Mouse (Mus musculus) layer of hippocampus, postnatal 14 days (tissue): ENCODE data around the gene Plekhg4. TPM values are rescaled to one million over a fixed set of nuclear protein-coding genes. Genes with fewer than 3 reads are reported as not detected.

Source experiments
- DNase-seq, 2 experiments: peaks; one replicate each; pipeline ENCODE4 v3.0.0; 2021 to 2022; ENCODE audit warnings: low spot score in 2 of 2, mixed read lengths in 1 of 2
- total RNA-seq, 2 experiments: library from RNA; stranded (reverse); gene quantifications; 2 replicates each; pipeline ENCODE4 v1.2.3; 2021

The Plekhg4 gene
- total RNA-seq, 2 experiments from 2014 or later, result 0.81 to 1.2 TPM

- peak in 1 of 2 experiments; percentile 63 for DNase-seq
These were observed 24.7 kb downstream of the Plekhg4 start for GRCm38 (mm10) chr8:105397747-105398146.

GRCm38 (mm10) chr8:105400016-105400415 lies 26.9 kb downstream of the Plekhg4 start:
- DNase-seq, result no peak

- no peak for DNase-seq
These were observed 30.4 kb downstream of the Plekhg4 start for GRCm38 (mm10) chr8:105403467-105403866.

GRCm38 (mm10) chr8:105404496-105404895 lies 31.4 kb downstream of the Plekhg4 start:
- no peak for DNase-seq

- peak; percentile 21 to 25 for DNase-seq
These were observed 33.3 kb downstream of the Plekhg4 start for GRCm38 (mm10) chr8:105406416-105406815.

- no peak for DNase-seq
These were observed 35.3 kb downstream of the Plekhg4 start for GRCm38 (mm10) chr8:105408331-105408730.

GRCm38 (mm10) chr8:105409947-105410346 lies 36.9 kb downstream of the Plekhg4 start:
- DNase-seq, result no peak

- no peak for DNase-seq
These were observed 40.3 kb downstream of the Plekhg4 start, which contains the start of the genes Kctd19 and Lrrc36 for GRCm38 (mm10) chr8:105413391-105413790. Gene Kctd19, minus strand, starts transcription at chr8:105413502. Gene Lrrc36, plus strand, starts transcription at chr8:105413571.

GRCm38 (mm10) chr8:105418992-105419391 lies 45.9 kb downstream of the Plekhg4 start:
- DNase-seq, result no peak

GRCm38 (mm10) chr8:105419800-105420199 lies 46.7 kb downstream of the Plekhg4 start:
- DNase-seq, result no peak

GRCm38 (mm10) chr8:105422006-105422405 lies 48.9 kb downstream of the Plekhg4 start:
- DNase-seq, result no peak

GRCm38 (mm10) chr8:105426878-105427277 lies 53.8 kb downstream of the Plekhg4 start:
- DNase-seq, result no peak

GRCm38 (mm10) chr8:105431743-105432515 lies 58.9 kb downstream of the Plekhg4 start:
- DNase-seq, result no peak

Other genes with a start within 250 kb of the Plekhg4 start
- not detected for gene Ces4a, start 241.5 kb upstream of the Plekhg4 start, total RNA-seq
- gene Cbfb, start 202.6 kb upstream of the Plekhg4 start, total RNA-seq, result 10 to 100 TPM; 26.1 to 27.3 TPM
- 10 to 100 TPM; 29.2 to 30.9 TPM for gene D230025D16Rik, start 148.1 kb upstream of the Plekhg4 start, total RNA-seq
- gene B3gnt9, start 118.1 kb upstream of the Plekhg4 start, total RNA-seq, result 1 to 10 TPM; 3.6 to 4.2 TPM
- gene Tradd, start 108.7 kb upstream of the Plekhg4 start, total RNA-seq, result 1 to 10 TPM; 6.0 to 7.4 TPM
- gene Fbxl8, start 108.6 kb upstream of the Plekhg4 start, total RNA-seq, result 1 to 10 TPM in 1 of 2 experiments, under 1 TPM in 1; 0.52 to 1.1 TPM
- 1 to 10 TPM; 1.4 to 1.9 TPM for gene Hsf4, start 103.5 kb upstream of the Plekhg4 start, total RNA-seq
- 1 to 10 TPM; 5.8 to 5.9 TPM for gene Nol3, start 97.1 kb upstream of the Plekhg4 start, total RNA-seq
- gene 4931428F04Rik, start 83.4 kb upstream of the Plekhg4 start, total RNA-seq, result 10 to 100 TPM; 32.4 to 33.1 TPM
- 1 to 10 TPM; 2.1 to 2.3 TPM for gene Exoc3l, start 77.2 kb upstream of the Plekhg4 start, total RNA-seq
- 10 to 100 TPM; 28.8 to 33.6 TPM for gene E2f4, start 75.6 kb upstream of the Plekhg4 start, total RNA-seq
- 1 to 10 TPM; 1.2 to 1.4 TPM for gene Elmo3, start 67.7 kb upstream of the Plekhg4 start, total RNA-seq
- 1 to 10 TPM; 5.0 to 8.3 TPM for gene Lrrc29, start 47.0 kb upstream of the Plekhg4 start, total RNA-seq
- gene Tmem208, start 46.9 kb upstream of the Plekhg4 start, total RNA-seq, result 10 to 100 TPM; 41.3 to 45.8 TPM
- 1 to 10 TPM; 2.6 to 3.4 TPM for gene Fhod1, start 25.3 kb upstream of the Plekhg4 start, total RNA-seq
- 10 to 100 TPM; 10.7 to 11.9 TPM for gene Slc9a5, start 24.4 kb upstream of the Plekhg4 start, total RNA-seq
- gene Kctd19, start 40.2 kb downstream of the Plekhg4 start, total RNA-seq, result not detected
- gene Lrrc36, start 40.3 kb downstream of the Plekhg4 start, total RNA-seq, result under 1 TPM; 0.60 to 0.78 TPM
- gene Tppp3, start 98.3 kb downstream of the Plekhg4 start, total RNA-seq, result 10 to 100 TPM; 29.0 to 30.2 TPM
- gene Zdhhc1, start 123.6 kb downstream of the Plekhg4 start, total RNA-seq, result 10 to 100 TPM; 20.8 to 22.4 TPM
- gene Hsd11b2, start 145.5 kb downstream of the Plekhg4 start, total RNA-seq, result under 1 TPM; 0.18 to 0.21 TPM
- gene Atp6v0d1, start 192.8 kb downstream of the Plekhg4 start, total RNA-seq, result 100 to 1,000 TPM; 321 to 323 TPM
- 10 to 100 TPM; 81.6 to 86.9 TPM for gene Ripor1, start 232.0 kb downstream of the Plekhg4 start, total RNA-seq